Mouse (Mus musculus) adrenal gland, postnatal 25 days (tissue): Measurements from ENCODE around the gene Fermt3. TPM values are rescaled to one million over a fixed set of nuclear protein-coding genes. Genes with fewer than 3 reads are reported as not detected.
A peak's percentile ranks its signal among the peaks of the same experiment; 100 is the strongest.
"Not testable (repeated sequence)": the region's sequence is repeated elsewhere in the genome, so short reads cannot be mapped to it uniquely, and the experiment has no call there.

Source experiments
- DNase-seq: peaks from one replicate; pipeline ENCODE4 v3.0.0; 2021; ENCODE audit warnings: mixed read lengths
- long read RNA-seq: library from polyadenylated mRNA; stranded (forward); transcript quantifications from one replicate; pipeline ENCODE4 v2.0.0, GENCODE M21; 2021
- total RNA-seq: library from RNA; stranded (reverse); gene quantifications from 2 replicates; pipeline ENCODE4 v1.2.3, GENCODE M21; 2021

Gene Fermt3
- 4.2 and 4.4 TPM in 2 replicates for total RNA-seq
- long read RNA-seq, transcript Fermt3-201 (15 exons, 2,587 nt) = major isoform, 8 of 17 reads
- long read RNA-seq, partial matches to known transcripts = 3 of 17 reads
- long read RNA-seq, other reads (novel, unspliced or antisense) = 6 of 17 reads

- no peak for DNase-seq
Measured at GRCm38 (mm10) chr19:7019191-7019590, at the start of gene Fermt3. TSS of gene Fermt3 (minus strand) at chr19:7019469.

- DNase-seq = peak; percentile 85
Measured at GRCm38 (mm10) chr19:7068136-7068535, 48.9 kb upstream of the Fermt3 start.

- DNase-seq = no peak
Measured at GRCm38 (mm10) chr19:7067344-7068050, 48.2 kb upstream of the Fermt3 start.

GRCm38 (mm10) chr19:7066828-7067342, 47.6 kb upstream of the Fermt3 start:
- no peak for DNase-seq

- no peak for DNase-seq
Measured at GRCm38 (mm10) chr19:7066034-7066827, 47.0 kb upstream of the Fermt3 start.

- DNase-seq = peak; percentile 87
Measured at GRCm38 (mm10) chr19:7064571-7064970, 45.3 kb upstream of the Fermt3 start.

GRCm38 (mm10) chr19:7062916-7063315, 43.6 kb upstream of the Fermt3 start:
- DNase-seq = no peak

- DNase-seq = no peak
Measured at GRCm38 (mm10) chr19:7062110-7062509, 42.8 kb upstream of the Fermt3 start.

- no peak for DNase-seq
Measured at GRCm38 (mm10) chr19:7058541-7058940, 39.3 kb upstream of the Fermt3 start.

GRCm38 (mm10) chr19:7057722-7058207, 38.5 kb upstream of the Fermt3 start:
- DNase-seq = peak; percentile 89

- DNase-seq = peak; percentile 75
Measured at GRCm38 (mm10) chr19:7057126-7057721, 38.0 kb upstream of the Fermt3 start.

GRCm38 (mm10) chr19:7056248-7057087, 37.2 kb upstream of the Fermt3 start, which contains the start of gene Macrod1:
TSS of gene Macrod1 (plus strand) at chr19:7056810.
- DNase-seq = peak; percentile 78

- DNase-seq = no peak
Measured at GRCm38 (mm10) chr19:7055173-7055572, 35.9 kb upstream of the Fermt3 start.

- no peak for DNase-seq
Measured at GRCm38 (mm10) chr19:7054772-7055171, 35.5 kb upstream of the Fermt3 start.

GRCm38 (mm10) chr19:7053382-7053781, 34.1 kb upstream of the Fermt3 start:
- DNase-seq = not testable (repeated sequence)

GRCm38 (mm10) chr19:7044706-7045105, 25.4 kb upstream of the Fermt3 start:
- DNase-seq = no peak

- no peak for DNase-seq
Measured at GRCm38 (mm10) chr19:7044279-7044678, 25.0 kb upstream of the Fermt3 start.

- DNase-seq = no peak
Measured at GRCm38 (mm10) chr19:7041171-7041570, 21.9 kb upstream of the Fermt3 start.

GRCm38 (mm10) chr19:7040637-7041130, 21.4 kb upstream of the Fermt3 start:
- DNase-seq = no peak

- DNase-seq = peak; percentile 98
Measured at GRCm38 (mm10) chr19:7039841-7040636, 20.8 kb upstream of the Fermt3 start, which contains the start of gene Stip1. TSS of gene Stip1 (minus strand) at chr19:7039967.
